Mouse (Mus musculus) liver, embryonic 11.5 days (tissue): ENCODE measurements around the gene Tex11. TPM values are rescaled to one million over a fixed set of nuclear protein-coding genes. Genes with fewer than 3 reads are reported as not detected.
A peak's percentile ranks its signal among the peaks of the same experiment; 100 is the strongest.
"Not testable (repeated sequence)": the region's sequence is repeated elsewhere in the genome, so short reads cannot be mapped to it uniquely, and the experiment has no call there.

Source experiments
- ATAC-seq: fragments of 200-750 bp; cut with Nextera tagmentation; replicated peaks from 2 replicates; pipeline ENCODE4 v1.8.0; 2017; ENCODE audit warnings: moderate number of reproducible peaks, mild to moderate bottlenecking, moderate TSS enrichment, moderate library complexity; ENCODE audit not compliant: low FRiP score
- DNase-seq: peaks from one replicate; pipeline ENCODE4 v3.0.0-alpha.2; 2017; ENCODE audit warnings: low spot score
- H3K27ac ChIP-seq: fragments of 300-500 bp; sonication (generic); 2 replicates; pipeline ENCODE4 v1.5.1; 2014; ENCODE audit warnings: mild to moderate bottlenecking, low read depth, low read length, control low read depth
- H3K27me3 ChIP-seq: fragments of 300-500 bp; sonication (generic); replicated peaks from 2 replicates; pipeline ENCODE4 v1.6.1; 2014; ENCODE audit warnings: low read length, mixed read lengths; ENCODE audit not compliant: control insufficient read depth, insufficient read depth
- H3K36me3 ChIP-seq: fragments of 300-500 bp; sonication (generic); 2 replicates; pipeline ENCODE4 v1.6.1; 2014; ENCODE audit warnings: mild to moderate bottlenecking, low read length, moderate library complexity, mixed read lengths; ENCODE audit not compliant: control insufficient read depth, insufficient read depth
- H3K4me1 ChIP-seq: fragments of 300-500 bp; sonication (generic); replicated peaks from 2 replicates; pipeline ENCODE4 v1.6.1; 2014; ENCODE audit warnings: low read length, mixed read lengths; ENCODE audit not compliant: control insufficient read depth, insufficient read depth
- H3K4me2 ChIP-seq: fragments of 300-500 bp; sonication (generic); 2 replicates; pipeline ENCODE4 v1.6.1; 2014; ENCODE audit warnings: mild to moderate bottlenecking, control low read depth, moderate library complexity
- H3K4me3 ChIP-seq: fragments of 300-500 bp; sonication (generic); 2 replicates; pipeline ENCODE4 v1.5.1; 2014; ENCODE audit warnings: low read depth, low read length, control low read depth
- H3K9ac ChIP-seq: fragments of 300-500 bp; sonication (generic); 2 replicates; pipeline ENCODE4 v1.6.1; 2014; ENCODE audit warnings: low read depth, low read length, control low read depth
- H3K9me3 ChIP-seq: fragments of 300-500 bp; sonication (generic); 2 replicates; pipeline ENCODE4 v1.6.1; 2016; ENCODE audit warnings: low read length, inconsistent platforms, mixed read lengths; ENCODE audit not compliant: control insufficient read depth
- WGBS: fragments of 180-500 bp; shearing (Covaris S2); extraction: QIAGEN DNeasy Blood & Tissue Kit; methylation state at CpG from one replicate; pipeline ENCODE4 v1.1.7; 2014; 5-methylcytosine and 5-hydroxymethylcytosine counted together
- polyA plus RNA-seq: library from polyadenylated mRNA; unstranded; fragments of >200 nt; fragmentation: Nextera tagmentation; extraction: Ambion mirVana; gene quantifications from 2 replicates; pipeline ENCODE4 v1.2.1, GENCODE M21; 2014

Gene Tex11
- polyA plus RNA-seq, result 0.10 TPM in 1 of 2 replicates, not detected in the other

- H3K4me3 ChIP-seq, result no peak within 1 kb of the TSS
- DNase-seq (no peak), ATAC-seq (no peak)
Observed at GRCm38 (mm10) chrX:101059541-101059940, at the start of gene Tex11. Gene Tex11 (minus strand): TSS chrX:101059667.

GRCm38 (mm10) chrX:101085920-101086319, 26.5 kb upstream of the Tex11 start, which contains the start of gene Slc7a3:
Gene Slc7a3 (minus strand): TSS chrX:101086020.
- 0 out of 2 replicates have a peak within 1 kb of the TSS, but pooled peaks have one; percentile 26 for H3K9ac ChIP-seq
- H3K4me3 ChIP-seq, result peak within 1 kb of the TSS; percentile 37
- no peak for ATAC-seq
- no peak within 1 kb of the TSS for H3K27ac ChIP-seq
- WGBS, result 35% methylated on average over 11 of the region's 11 CpGs
- DNase-seq, result no peak
- H3K4me1 ChIP-seq, result no peaks in the 10 kb centered on the region
- H3K9me3 ChIP-seq, result no peaks in the 10 kb centered on the region
- H3K4me2 ChIP-seq, result peak within 1 kb of the TSS; percentile 67
- H3K27me3 ChIP-seq, result no peaks in the 10 kb centered on the region; the same call in 1 of the 2 replicates
- no peaks in the 10 kb centered on the region for H3K36me3 ChIP-seq

More at GRCm38 (mm10) chrX:101059541-101059940, at the start of gene Tex11:
- no peaks in the 10 kb centered on the region for H3K4me1 ChIP-seq
- H3K4me2 ChIP-seq, result no peak within 1 kb of the TSS
- no peak within 1 kb of the TSS for H3K27ac ChIP-seq
- H3K36me3 ChIP-seq, result no peaks in the 10 kb centered on the region
- WGBS, result 81% methylated on average over 31 of the region's 31 CpGs
- no peaks in the 10 kb centered on the region for H3K9me3 ChIP-seq
- H3K27me3 ChIP-seq, result no peaks in the 10 kb centered on the region; the same call in 1 of the 2 replicates
- no peak within 1 kb of the TSS for H3K9ac ChIP-seq

GRCm38 (mm10) chrX:101085211-101085610, 25.7 kb upstream of the Tex11 start:
- not testable (repeated sequence) for ATAC-seq, DNase-seq, H3K4me1 ChIP-seq, H3K27ac ChIP-seq, H3K9me3 ChIP-seq, H3K27me3 ChIP-seq, H3K9ac ChIP-seq, H3K36me3 ChIP-seq
- H3K4me3 ChIP-seq, result peak overlapping the region; percentile 37
- peak overlapping the region; percentile 67 for H3K4me2 ChIP-seq
- 18% methylated on average over 7 of the region's 9 CpGs for WGBS

GRCm38 (mm10) chrX:101084192-101084591, 24.7 kb upstream of the Tex11 start:
- DNase-seq (no peak), ATAC-seq (no peak)
- WGBS, result 59% methylated on average over 2 of the region's 2 CpGs
- Histone ChIP-seq H3K9me3 (no peaks in the 10 kb centered on the region), H3K4me3 (no peak overlapping the region), H3K36me3 (no peaks in the 10 kb centered on the region), H3K27ac (no peak overlapping the region), H3K4me1 (no peaks in the 10 kb centered on the region), H3K27me3 (no peaks in the 10 kb centered on the region; the same call in 1 of the 2 replicates), H3K9ac (no peak overlapping the region), H3K4me2 (no peak overlapping the region; the same call in 1 of the 2 replicates)

GRCm38 (mm10) chrX:101065245-101065644, 5.8 kb upstream of the Tex11 start:
- no peak overlapping the region for H3K4me3 ChIP-seq
- no peaks in the 10 kb centered on the region; the same call in 1 of the 2 replicates for H3K27me3 ChIP-seq
- H3K9me3 ChIP-seq, result no peaks in the 10 kb centered on the region
- H3K36me3 ChIP-seq, result no peaks in the 10 kb centered on the region
- ATAC-seq (no peak), DNase-seq (no peak)
- H3K9ac ChIP-seq, result no peak overlapping the region
- WGBS, result 68% methylated on average over 1 of the region's 1 CpGs
- no peaks in the 10 kb centered on the region for H3K4me1 ChIP-seq
- no peak overlapping the region for H3K4me2 ChIP-seq
- no peak overlapping the region for H3K27ac ChIP-seq

GRCm38 (mm10) chrX:101063503-101063902, 4.0 kb upstream of the Tex11 start:
- H3K4me3 ChIP-seq, result no peak overlapping the region
- no peaks in the 10 kb centered on the region for H3K9me3 ChIP-seq
- no peaks in the 10 kb centered on the region for H3K36me3 ChIP-seq
- WGBS, result 65% methylated on average over 2 of the region's 2 CpGs
- no peak overlapping the region for H3K4me2 ChIP-seq
- no peak for ATAC-seq
- no peaks in the 10 kb centered on the region for H3K4me1 ChIP-seq
- H3K27ac ChIP-seq, result no peak overlapping the region
- no peak overlapping the region for H3K9ac ChIP-seq
- DNase-seq, result no peak
- H3K27me3 ChIP-seq, result no peaks in the 10 kb centered on the region; the same call in 1 of the 2 replicates

- no peaks in the 10 kb centered on the region for H3K4me1 ChIP-seq
- no peak for DNase-seq
- ATAC-seq, result no peak
- WGBS, result 53% methylated on average over 2 of the region's 2 CpGs
- H3K9me3 ChIP-seq, result no peaks in the 10 kb centered on the region
- no peak overlapping the region for H3K9ac ChIP-seq
- H3K4me2 ChIP-seq, result no peak overlapping the region
- no peaks in the 10 kb centered on the region for H3K27me3 ChIP-seq
- no peaks in the 10 kb centered on the region for H3K36me3 ChIP-seq
- no peak overlapping the region for H3K4me3 ChIP-seq
- no peak overlapping the region for H3K27ac ChIP-seq
Observed at GRCm38 (mm10) chrX:100943640-100944039, 115.8 kb downstream of the Tex11 start.

GRCm38 (mm10) chrX:100839211-100839610, 220.3 kb downstream of the Tex11 start:
- H3K9ac ChIP-seq, result no peak overlapping the region
- no peaks in the 10 kb centered on the region for H3K4me1 ChIP-seq
- no peak overlapping the region for H3K4me2 ChIP-seq
- DNase-seq (no peak), ATAC-seq (no peak)
- H3K4me3 ChIP-seq, result no peak overlapping the region
- no peaks in the 10 kb centered on the region for H3K9me3 ChIP-seq
- no peaks in the 10 kb centered on the region for H3K36me3 ChIP-seq
- H3K27me3 ChIP-seq, result peaks cover 5% of the 10 kb centered on the region; the same call in 1 of the 2 replicates
- no peak overlapping the region for H3K27ac ChIP-seq

GRCm38 (mm10) chrX:100832806-100833205, 226.7 kb downstream of the Tex11 start:
- no peak overlapping the region for H3K9ac ChIP-seq
- no peaks in the 10 kb centered on the region for H3K4me1 ChIP-seq
- ATAC-seq (no peak), DNase-seq (no peak)
- no peak overlapping the region for H3K4me2 ChIP-seq
- no peaks in the 10 kb centered on the region for H3K36me3 ChIP-seq
- no peak overlapping the region for H3K27ac ChIP-seq
- no peaks in the 10 kb centered on the region for H3K9me3 ChIP-seq
- H3K27me3 ChIP-seq, result no peaks in the 10 kb centered on the region
- no peak overlapping the region for H3K4me3 ChIP-seq
- 73% methylated on average over 2 of the region's 2 CpGs for WGBS
